Mouse (Mus musculus) CH12.LX (cell line): ENCODE results near the gene Fnbp1. TPM values are rescaled to one million over a fixed set of nuclear protein-coding genes. Genes with fewer than 3 reads are reported as not detected.

ENCODE experiments used
- DNase-seq: peaks from one replicate; pipeline ENCODE4 v3.0.0-alpha.2; 2013; ENCODE audit errors: extremely low read depth
- H3K27ac ChIP-seq: 2 replicates; pipeline ENCODE4 v1.5.1; 2012; ENCODE audit warnings: low read depth, mild to moderate bottlenecking, control low read depth, moderate library complexity; ENCODE audit not compliant: insufficient read depth
- H3K27me3 ChIP-seq: replicated peaks from 2 replicates; pipeline ENCODE3; 2012; ENCODE audit warnings: inconsistent platforms
- H3K36me3 ChIP-seq, 2 experiments: replicated peaks in 1 of 2; 2 replicates each; pipeline versions ENCODE3 to v1.6.1; 2012; ENCODE audit warnings: inconsistent platforms in 1 of 2, low read length in 1 of 2, mild to moderate bottlenecking in 1 of 2, mixed read lengths in 1 of 2, moderate library complexity in 1 of 2; ENCODE audit not compliant: control insufficient read depth in 1 of 2, insufficient read depth in 1 of 2
- H3K4me1 ChIP-seq, 2 experiments: 2 replicates each; pipeline ENCODE4 v1.6.1; 2012; ENCODE audit warnings: inconsistent platforms in 1 of 2, moderate library complexity in 1 of 2; ENCODE audit not compliant: insufficient read depth in 2 of 2, control insufficient read depth in 1 of 2
- H3K4me2 ChIP-seq: 2 replicates; pipeline ENCODE4 v1.6.1; 2012; ENCODE audit warnings: low read depth, mild to moderate bottlenecking, control low read depth; ENCODE audit not compliant: poor library complexity, insufficient read depth, severe bottlenecking
- H3K4me3 ChIP-seq, 3 experiments: fragments of 150-350 bp in 1 of 3; sonication (generic) in 1 of 3; replicated peaks in 1 of 3; 2 replicates each; pipeline versions ENCODE3 to v1.5.1; 2011 to 2012; ENCODE audit warnings: low read depth in 2 of 3, low read length in 2 of 3, mild to moderate bottlenecking in 2 of 3, moderate library complexity in 2 of 3, control low read depth in 1 of 3, improper control_type of control experiment in 1 of 3, inconsistent platforms in 1 of 3, mixed read lengths in 1 of 3; ENCODE audit not compliant: poor library complexity in 1 of 3
- H3K79me2 ChIP-seq: replicated peaks from 2 replicates; pipeline ENCODE4 v1.6.1; 2012; ENCODE audit warnings: mild to moderate bottlenecking, moderate library complexity; ENCODE audit not compliant: control insufficient read depth, poor library complexity, insufficient read depth, severe bottlenecking; ENCODE audit errors: extremely low read depth
- H3K9ac ChIP-seq: 2 replicates; pipeline ENCODE4 v1.6.1; 2012; ENCODE audit warnings: low read depth, mild to moderate bottlenecking, control low read depth, moderate library complexity; ENCODE audit not compliant: insufficient read depth
- H3K9me3 ChIP-seq: replicated peaks from 2 replicates; pipeline ENCODE3; 2012; ENCODE audit warnings: low read length, inconsistent platforms, mixed read lengths
- BHLHE40 ChIP-seq: IDR thresholded peaks from 2 replicates; pipeline ENCODE4 v1.6.1; 2011; ENCODE audit warnings: mild to moderate bottlenecking, low read depth, low read length, improper control_type of control experiment
- CHD1 ChIP-seq: IDR thresholded peaks from 2 replicates; pipeline ENCODE4 v1.6.1; 2012; ENCODE audit warnings: low read depth, low read length, improper control_type of control experiment, inconsistent platforms
- CHD2 ChIP-seq: IDR thresholded peaks from 2 replicates; pipeline ENCODE4 v1.6.1; 2011; ENCODE audit warnings: low read length, improper control_type of control experiment
- CTCF ChIP-seq, 2 experiments: IDR thresholded peaks in 1 of 2; conservative IDR thresholded peaks in 1 of 2; 2 replicates each; pipeline ENCODE4 v1.5.1; 2011 to 2012; ENCODE audit warnings: low read depth in 2 of 2, low read length in 2 of 2, improper control_type of control experiment in 1 of 2, inconsistent platforms in 1 of 2, mild to moderate bottlenecking in 1 of 2, moderate library complexity in 1 of 2
- E2F4 ChIP-seq: IDR thresholded peaks from 2 replicates; pipeline ENCODE4 v1.6.1; 2011; ENCODE audit warnings: low read depth, low read length, improper control_type of control experiment; ENCODE audit not compliant: insufficient replicate concordance
- ELF1 ChIP-seq: IDR thresholded peaks from 2 replicates; pipeline ENCODE4 v1.6.1; 2014; ENCODE audit warnings: low read depth, mild to moderate bottlenecking, inconsistent platforms, low read length, improper control_type of control experiment
- EP300 ChIP-seq: IDR thresholded peaks from 2 replicates; pipeline ENCODE4 v1.6.1; 2011; ENCODE audit warnings: low read length, improper control_type of control experiment
- ETS1 ChIP-seq: conservative IDR thresholded peaks from 2 replicates; pipeline ENCODE4 v1.6.1; 2012; ENCODE audit warnings: low read depth, mild to moderate bottlenecking, inconsistent platforms, low read length, improper control_type of control experiment, moderate library complexity
- GABPA ChIP-seq: IDR thresholded peaks from 2 replicates; pipeline ENCODE4 v1.6.1; 2012; ENCODE audit warnings: low read depth, low read length, improper control_type of control experiment, inconsistent platforms; ENCODE audit not compliant: insufficient replicate concordance
- HCFC1 ChIP-seq: IDR thresholded peaks from 2 replicates; pipeline ENCODE4 v1.6.1; 2012; ENCODE audit warnings: low read depth, mild to moderate bottlenecking, inconsistent platforms, low read length, improper control_type of control experiment
- IRF4 ChIP-seq: IDR thresholded peaks from 2 replicates; pipeline ENCODE4 v1.6.1; 2014; ENCODE audit warnings: low read depth, mild to moderate bottlenecking, inconsistent platforms, low read length, improper control_type of control experiment
- JUN ChIP-seq: IDR thresholded peaks from 2 replicates; pipeline ENCODE4 v1.6.1; 2011; ENCODE audit warnings: low read depth, mild to moderate bottlenecking, low read length, improper control_type of control experiment, moderate library complexity; ENCODE audit not compliant: insufficient read depth
- JUND ChIP-seq: conservative IDR thresholded peaks from 2 replicates; pipeline ENCODE4 v1.6.1; 2011; ENCODE audit warnings: low read depth, low read length, improper control_type of control experiment
- KAT2A ChIP-seq: IDR thresholded peaks from 2 replicates; pipeline ENCODE4 v1.6.1; 2012; ENCODE audit warnings: low read length, improper control_type of control experiment, inconsistent platforms; ENCODE audit not compliant: insufficient replicate concordance
- MAFK ChIP-seq: IDR thresholded peaks from 2 replicates; pipeline ENCODE4 v1.6.1; 2011; ENCODE audit warnings: low read length, improper control_type of control experiment; ENCODE audit not compliant: insufficient replicate concordance
- MAX ChIP-seq: IDR thresholded peaks from 2 replicates; pipeline ENCODE4 v1.6.1; 2011; ENCODE audit warnings: low read length, improper control_type of control experiment
- MAZ ChIP-seq: IDR thresholded peaks from 2 replicates; pipeline ENCODE4 v1.6.1; 2012; ENCODE audit warnings: low read depth, mild to moderate bottlenecking, inconsistent platforms, low read length, improper control_type of control experiment, moderate library complexity
- MEF2A ChIP-seq: IDR thresholded peaks from 2 replicates; pipeline ENCODE4 v1.6.1; 2014; ENCODE audit warnings: low read depth, mild to moderate bottlenecking, inconsistent platforms, low read length, improper control_type of control experiment, borderline replicate concordance
- MXI1 ChIP-seq: IDR thresholded peaks from 2 replicates; pipeline ENCODE4 v1.6.1; 2011; ENCODE audit warnings: mild to moderate bottlenecking, low read depth, low read length, improper control_type of control experiment
- MYC ChIP-seq: IDR thresholded peaks from 2 replicates; pipeline ENCODE4 v1.6.1; 2011; ENCODE audit warnings: low read depth, mild to moderate bottlenecking, improper control_type of control experiment, low read length
- NELFE ChIP-seq: IDR thresholded peaks from 2 replicates; pipeline ENCODE4 v1.6.1; 2011; ENCODE audit warnings: low read depth, low read length, improper control_type of control experiment
- NRF1 ChIP-seq: IDR thresholded peaks from 2 replicates; pipeline ENCODE4 v1.6.1; 2014; ENCODE audit warnings: low read depth, mild to moderate bottlenecking, inconsistent platforms, low read length, improper control_type of control experiment, moderate library complexity
- PAX5 ChIP-seq: IDR thresholded peaks from 2 replicates; pipeline ENCODE4 v1.6.1; 2012; ENCODE audit warnings: low read length, inconsistent platforms, mixed read lengths
- POLR2A ChIP-seq: IDR thresholded peaks from 2 replicates; pipeline ENCODE4 v1.6.1; 2011; ENCODE audit warnings: low read depth, mild to moderate bottlenecking, improper control_type of control experiment, low read length
- POLR2AphosphoS2 ChIP-seq: IDR thresholded peaks from 2 replicates; pipeline ENCODE4 v1.6.1; 2011; ENCODE audit warnings: low read depth, low read length, improper control_type of control experiment
- RAD21 ChIP-seq: IDR thresholded peaks from 2 replicates; pipeline ENCODE4 v1.6.1; 2011; ENCODE audit warnings: low read depth, mild to moderate bottlenecking, low read length, improper control_type of control experiment, moderate library complexity
- RCOR1 ChIP-seq: conservative IDR thresholded peaks from 2 replicates; pipeline ENCODE4 v1.6.1; 2012; ENCODE audit warnings: low read depth, mild to moderate bottlenecking, inconsistent platforms, low read length, improper control_type of control experiment
- SIN3A ChIP-seq: IDR thresholded peaks from 2 replicates; pipeline ENCODE4 v1.6.1; 2012; ENCODE audit warnings: low read length, improper control_type of control experiment, inconsistent platforms
- SMC3 ChIP-seq: IDR thresholded peaks from 2 replicates; pipeline ENCODE4 v1.6.1; 2011; ENCODE audit warnings: low read depth, low read length, improper control_type of control experiment
- TBP ChIP-seq: conservative IDR thresholded peaks from 2 replicates; pipeline ENCODE4 v1.6.1; 2011; ENCODE audit warnings: low read depth, low read length, improper control_type of control experiment
- TCF12 ChIP-seq: IDR thresholded peaks from 2 replicates; pipeline ENCODE4 v1.6.1; 2014; ENCODE audit warnings: low read depth, mild to moderate bottlenecking, inconsistent platforms, low read length, improper control_type of control experiment
- UBTF ChIP-seq: IDR thresholded peaks from 2 replicates; pipeline ENCODE4 v1.6.1; 2012; ENCODE audit warnings: low read depth, mild to moderate bottlenecking, inconsistent platforms, low read length, improper control_type of control experiment, moderate library complexity
- USF1 ChIP-seq: IDR thresholded peaks from 2 replicates; pipeline ENCODE4 v1.6.1; 2014; ENCODE audit warnings: low read depth, mild to moderate bottlenecking, inconsistent platforms, low read length, improper control_type of control experiment
- USF2 ChIP-seq: conservative IDR thresholded peaks from 2 replicates; pipeline ENCODE4 v1.6.1; 2011; ENCODE audit warnings: low read depth, low read length, improper control_type of control experiment
- ZC3H11A ChIP-seq: IDR thresholded peaks from 2 replicates; pipeline ENCODE4 v1.6.1; 2012; ENCODE audit warnings: low read depth, mild to moderate bottlenecking, inconsistent platforms, low read length, improper control_type of control experiment
- ZKSCAN1 ChIP-seq: IDR thresholded peaks from 2 replicates; pipeline ENCODE4 v1.6.1; 2012; ENCODE audit warnings: low read depth, inconsistent platforms, low read length, improper control_type of control experiment, borderline replicate concordance
- ZMIZ1 ChIP-seq: IDR thresholded peaks from 2 replicates; pipeline ENCODE4 v1.6.1; 2012; ENCODE audit warnings: low read depth, mild to moderate bottlenecking, inconsistent platforms, low read length, improper control_type of control experiment
- ZNF384 ChIP-seq: IDR thresholded peaks from 2 replicates; pipeline ENCODE4 v1.6.1; 2012; ENCODE audit warnings: low read depth, low read length, improper control_type of control experiment, inconsistent platforms
- dilution Hi-C: fragments of 300-500 bp; cut with MboI; formaldehyde crosslinking; loops from 2 replicates; pipeline ENCODE4 v1.14.3; 2020; ENCODE audit warnings: low sequenced_read_pairs; ENCODE audit not compliant: extremely low pct_unique_long_range_greater_than_20kb, extremely low pct_ligation_motif_present
- in situ Hi-C: fragments of 300-500 bp; cut with MboI; formaldehyde crosslinking; loops from 3 replicates; pipeline ENCODE4 v1.14.3; 2019; ENCODE audit warnings: low sequenced_read_pairs, low pct_ligation_motif_present, low pct_unique_long_range_greater_than_20kb, mixed read lengths
- polyA plus RNA-seq: library from polyadenylated mRNA; unstranded; fragments of >175 nt; gene quantifications from 2 replicates; pipeline ENCODE4 v1.2.1, GENCODE M21; 2012; ENCODE audit warnings: low read depth; ENCODE audit not compliant: insufficient read length
- total RNA-seq, 2 experiments: library from RNA; depleted of rRNA; stranded (reverse); fragments of 300-350 nt in 1 of 2; fragments of >200 nt in 1 of 2; gene quantifications; 2 replicates each; pipeline ENCODE4 v1.2.3; 2012 to 2014

The Fnbp1 gene
- 39.2 and 50.5 TPM in 2 replicates for total RNA-seq (2012; rRNA removed)
- 20.7 and 29.6 TPM in 2 replicates for total RNA-seq (2014; rRNA removed)
- polyA plus RNA-seq = 133 and 147 TPM in 2 replicates

GRCm38 (mm10) chr2:31141867-31142454, at the start of gene Fnbp1:
Gene Fnbp1, minus strand, starts transcription at chr2:31142008.
- H3K27ac ChIP-seq = peak within 1 kb of the TSS; percentile 65
- H3K4me1 ChIP-seq = peaks cover 3 to 46% of the 10 kb centered on the region in 2 experiments; a peak in 2 of 4 replicates
- peak within 1 kb of the TSS; percentile 74 to 97 (median 86) for H3K4me3 ChIP-seq
- H3K4me2 ChIP-seq = peak within 1 kb of the TSS; percentile 78
- H3K9me3 ChIP-seq = no peaks in the 10 kb centered on the region
- peak within 1 kb of the TSS; percentile 91 for H3K9ac ChIP-seq
- H3K27me3 ChIP-seq = no peaks in the 10 kb centered on the region
- TF ChIP-seq E2F4 = no peak
- no peak for TF ChIP-seq POLR2AphosphoS2
- peak; percentile 47; the same call in 1 of the 2 replicates for TF ChIP-seq ELF1
- peak; percentile 20; the same call in 1 of the 2 replicates for TF ChIP-seq HCFC1
- TF ChIP-seq CHD1 = no peak
- peak; percentile 75 for TF ChIP-seq MEF2A
- TF ChIP-seq MAFK = no peak
- TF ChIP-seq MAZ = no peak
- peak; percentile 65; the same call in 1 of the 2 replicates for TF ChIP-seq MXI1
- no peak for TF ChIP-seq GABPA
- no peak; the same call in 1 of the 2 replicates for TF ChIP-seq SMC3
- peak; percentile 97 for TF ChIP-seq TCF12
- peak; percentile 67 for TF ChIP-seq ETS1
- peak; percentile 49; the same call in 1 of the 2 replicates for TF ChIP-seq NRF1
- 0 out of 2 replicates have a peak, but pooled peaks have one; percentile 18 for TF ChIP-seq MYC
- TF ChIP-seq POLR2A = peak; percentile 93
- no peak for TF ChIP-seq KAT2A
- 0 out of 2 replicates have a peak, but pooled peaks have one; percentile 40 for TF ChIP-seq TBP
- peak; percentile 42; the same call in 1 of the 2 replicates for TF ChIP-seq MAX
- no peak for TF ChIP-seq JUN
- TF ChIP-seq ZMIZ1 = peak; percentile 95
- peak; percentile 97 for TF ChIP-seq NELFE
- TF ChIP-seq JUND = no peak
- no peak for TF ChIP-seq EP300
- TF ChIP-seq PAX5 = no peak
- TF ChIP-seq ZNF384 = no peak
- TF ChIP-seq CHD2 = 0 out of 2 replicates have a peak, but pooled peaks have one; percentile 13
- TF ChIP-seq UBTF = peak; percentile 61; the same call in 1 of the 2 replicates
- TF ChIP-seq ZC3H11A = no peak
- TF ChIP-seq USF1 = no peak
- peak; percentile 89 for TF ChIP-seq SIN3A
- TF ChIP-seq BHLHE40 = peak; percentile 73
- no peak for TF ChIP-seq RCOR1
- peak in 1 of 2 experiments; percentile 34; a peak in 2 of 4 replicates for TF ChIP-seq CTCF (conservative IDR thresholded peaks at IDR 0.05 in 1 of 2, IDR thresholded peaks at IDR 0.05 in 1 of 2; ENCODE audit: low read depth in 2 of 2, low read length in 2 of 2)
- no peak for TF ChIP-seq USF2
- TF ChIP-seq IRF4 = no peak; the same call in 1 of the 2 replicates
- no peak for TF ChIP-seq ZKSCAN1
- TF ChIP-seq RAD21 = peak; percentile 19; the same call in 1 of the 2 replicates
- dilution Hi-C loops (no loop called here), in situ Hi-C loops (loop anchor here (10.0 kb wide), 1 partner anchor 117 kb away; no protein-coding TSS in a partner anchor)
- peak; percentile 95 for DNase-seq
- H3K79me2 ChIP-seq = peaks cover 46% of the 10 kb centered on the region
- H3K36me3 ChIP-seq = peaks cover 0 to 12% of the 10 kb centered on the region in 2 experiments
